Mouse (Mus musculus): ENCODE measurements around the gene Pgm2. TPM values are rescaled to one million over a fixed set of nuclear protein-coding genes. Genes with fewer than 3 reads are reported as not detected.

Pgm2 gene
- polyA plus RNA-seq, 1 experiment, result 0.43 TPM

- TF ChIP-seq POLR2A (IDR thresholded peaks at IDR 0.05; ENCODE audit: control insufficient read depth, low read depth, low read length) (no peak), CTCF (IDR thresholded peaks at IDR 0.05; ENCODE audit: control insufficient read depth, insufficient read depth, insufficient replicate concordance, low read depth, low read length) (no peak)
Measured at GRCm38 (mm10) chr5:64093349-64093871, 660 bp downstream of the Pgm2 start.

GRCm38 (mm10) chr5:64095342-64095993 lies 2.7 kb downstream of the Pgm2 start:
- no peak overlapping the region for H3K4me3 ChIP-seq (ENCODE audit: control insufficient read depth, low read depth, low read length)
- H3K27me3 ChIP-seq (ENCODE audit: control insufficient read depth, insufficient read depth, low read length), result no peaks in the 10 kb centered on the region
- no peak overlapping the region for H3K27ac ChIP-seq (ENCODE audit: control insufficient read depth, insufficient read depth, low read depth, low read length)
- TF ChIP-seq CTCF (IDR thresholded peaks at IDR 0.05; ENCODE audit: control insufficient read depth, insufficient read depth, insufficient replicate concordance, low read depth, low read length), result no peak
- TF ChIP-seq POLR2A (IDR thresholded peaks at IDR 0.05; ENCODE audit: control insufficient read depth, low read depth, low read length), result no peak
- H3K4me1 ChIP-seq (ENCODE audit: control insufficient read depth, insufficient read depth, low read length), result no peaks in the 10 kb centered on the region; the same call in 1 of the 2 replicates
- no peaks in the 10 kb centered on the region for H3K36me3 ChIP-seq (ENCODE audit: control insufficient read depth, insufficient read depth, low read length)

More at GRCm38 (mm10) chr5:64093349-64093871, 660 bp downstream of the Pgm2 start:
- Histone ChIP-seq H3K4me1 (ENCODE audit: control insufficient read depth, insufficient read depth, low read length) (no peaks in the 10 kb centered on the region; the same call in 1 of the 2 replicates), H3K27ac (ENCODE audit: control insufficient read depth, insufficient read depth, low read depth, low read length) (no peak overlapping the region), H3K27me3 (ENCODE audit: control insufficient read depth, insufficient read depth, low read length) (no peaks in the 10 kb centered on the region), H3K4me3 (ENCODE audit: control insufficient read depth, low read depth, low read length) (peak overlapping the region; percentile 74), H3K36me3 (ENCODE audit: control insufficient read depth, insufficient read depth, low read length) (no peaks in the 10 kb centered on the region)

GRCm38 (mm10) chr5:64101993-64102716 lies 9.4 kb downstream of the Pgm2 start:
- no peak overlapping the region for H3K27ac ChIP-seq (ENCODE audit: control insufficient read depth, insufficient read depth, low read depth, low read length)
- H3K4me3 ChIP-seq (ENCODE audit: control insufficient read depth, low read depth, low read length), result no peak overlapping the region
- peaks cover 10% of the 10 kb centered on the region for H3K4me1 ChIP-seq (ENCODE audit: control insufficient read depth, insufficient read depth, low read length)
- TF ChIP-seq POLR2A (IDR thresholded peaks at IDR 0.05; ENCODE audit: control insufficient read depth, low read depth, low read length) (no peak), CTCF (IDR thresholded peaks at IDR 0.05; ENCODE audit: control insufficient read depth, insufficient read depth, insufficient replicate concordance, low read depth, low read length) (no peak)
- no peaks in the 10 kb centered on the region for H3K36me3 ChIP-seq (ENCODE audit: control insufficient read depth, insufficient read depth, low read length)
- H3K27me3 ChIP-seq (ENCODE audit: control insufficient read depth, insufficient read depth, low read length), result no peaks in the 10 kb centered on the region

GRCm38 (mm10) chr5:64102717-64103075 lies 9.9 kb downstream of the Pgm2 start:
- H3K27ac ChIP-seq (ENCODE audit: control insufficient read depth, insufficient read depth, low read depth, low read length), result no peak overlapping the region
- no peak overlapping the region for H3K4me3 ChIP-seq (ENCODE audit: control insufficient read depth, low read depth, low read length)
- H3K36me3 ChIP-seq (ENCODE audit: control insufficient read depth, insufficient read depth, low read length), result no peaks in the 10 kb centered on the region
- no peaks in the 10 kb centered on the region for H3K27me3 ChIP-seq (ENCODE audit: control insufficient read depth, insufficient read depth, low read length)
- peaks cover 10% of the 10 kb centered on the region for H3K4me1 ChIP-seq (ENCODE audit: control insufficient read depth, insufficient read depth, low read length)
- TF ChIP-seq CTCF (IDR thresholded peaks at IDR 0.05; ENCODE audit: control insufficient read depth, insufficient read depth, insufficient replicate concordance, low read depth, low read length) (no peak), POLR2A (IDR thresholded peaks at IDR 0.05; ENCODE audit: control insufficient read depth, low read depth, low read length) (no peak)

GRCm38 (mm10) chr5:64107596-64108289 lies 15.0 kb downstream of the Pgm2 start:
- Histone ChIP-seq H3K27me3 (ENCODE audit: control insufficient read depth, insufficient read depth, low read length) (no peaks in the 10 kb centered on the region), H3K36me3 (ENCODE audit: control insufficient read depth, insufficient read depth, low read length) (no peaks in the 10 kb centered on the region)

GRCm38 (mm10) chr5:64109217-64109616 lies 16.5 kb downstream of the Pgm2 start:
- H3K27ac ChIP-seq (ENCODE audit: control insufficient read depth, insufficient read depth, low read depth, low read length), result no peak overlapping the region
- TF ChIP-seq POLR2A (IDR thresholded peaks at IDR 0.05; ENCODE audit: control insufficient read depth, low read depth, low read length), result no peak
- no peak for TF ChIP-seq CTCF (IDR thresholded peaks at IDR 0.05; ENCODE audit: control insufficient read depth, insufficient read depth, insufficient replicate concordance, low read depth, low read length)
- no peaks in the 10 kb centered on the region for H3K4me1 ChIP-seq (ENCODE audit: control insufficient read depth, insufficient read depth, low read length)
- no peaks in the 10 kb centered on the region for H3K36me3 ChIP-seq (ENCODE audit: control insufficient read depth, insufficient read depth, low read length)
- no peak overlapping the region for H3K4me3 ChIP-seq (ENCODE audit: control insufficient read depth, low read depth, low read length)
- H3K27me3 ChIP-seq (ENCODE audit: control insufficient read depth, insufficient read depth, low read length), result no peaks in the 10 kb centered on the region

More at GRCm38 (mm10) chr5:64107596-64108289, 15.0 kb downstream of the Pgm2 start:
- H3K4me1 ChIP-seq (ENCODE audit: control insufficient read depth, insufficient read depth, low read length), result peaks cover 7% of the 10 kb centered on the region
- TF ChIP-seq CTCF (IDR thresholded peaks at IDR 0.05; ENCODE audit: control insufficient read depth, insufficient read depth, insufficient replicate concordance, low read depth, low read length) (no peak), POLR2A (IDR thresholded peaks at IDR 0.05; ENCODE audit: control insufficient read depth, low read depth, low read length) (no peak)
- H3K4me3 ChIP-seq (ENCODE audit: control insufficient read depth, low read depth, low read length), result no peak overlapping the region
- H3K27ac ChIP-seq (ENCODE audit: control insufficient read depth, insufficient read depth, low read depth, low read length), result no peak overlapping the region

GRCm38 (mm10) chr5:64112360-64112759 lies 19.6 kb downstream of the Pgm2 start:
- H3K4me3 ChIP-seq (ENCODE audit: control insufficient read depth, low read depth, low read length), result no peak overlapping the region
- no peaks in the 10 kb centered on the region for H3K36me3 ChIP-seq (ENCODE audit: control insufficient read depth, insufficient read depth, low read length)
- no peak for TF ChIP-seq CTCF (IDR thresholded peaks at IDR 0.05; ENCODE audit: control insufficient read depth, insufficient read depth, insufficient replicate concordance, low read depth, low read length)
- no peak for TF ChIP-seq POLR2A (IDR thresholded peaks at IDR 0.05; ENCODE audit: control insufficient read depth, low read depth, low read length)
- H3K4me1 ChIP-seq (ENCODE audit: control insufficient read depth, insufficient read depth, low read length), result no peaks in the 10 kb centered on the region
- no peaks in the 10 kb centered on the region for H3K27me3 ChIP-seq (ENCODE audit: control insufficient read depth, insufficient read depth, low read length)
- no peak overlapping the region for H3K27ac ChIP-seq (ENCODE audit: control insufficient read depth, insufficient read depth, low read depth, low read length)
